Mouse (Mus musculus) ES-E14 (cell line): Measurements from ENCODE around the gene Ppp1cb.

Experiments
- CHD2 ChIP-seq: IDR thresholded peaks from 2 replicates; pipeline ENCODE4 v1.6.1; 2014; ENCODE audit warnings: mild to moderate bottlenecking, low read depth, low read length, inconsistent platforms
- MAFK ChIP-seq: IDR thresholded peaks from 2 replicates; pipeline ENCODE4 v1.6.1; 2014; ENCODE audit warnings: mild to moderate bottlenecking, low read depth, low read length, inconsistent platforms; ENCODE audit not compliant: insufficient read depth
- ZC3H11A ChIP-seq: IDR thresholded peaks from 2 replicates; pipeline ENCODE4 v1.6.1; 2012; ENCODE audit warnings: low read depth, mild to moderate bottlenecking, inconsistent platforms, low read length, borderline replicate concordance
- ZNF384 ChIP-seq: IDR thresholded peaks from 2 replicates; pipeline ENCODE4 v1.6.1; 2012; ENCODE audit warnings: low read depth, low read length, inconsistent platforms

GRCm38 (mm10) chr5:32459251-32459881, 723 bp downstream of the Ppp1cb start:
- TF ChIP-seq MAFK (no peak), ZNF384 (no peak), ZC3H11A (no peak), CHD2 (no peak)
